Mouse (Mus musculus) adrenal gland, adult 2 months (tissue): ENCODE results near the gene Rpl38. TPM values are rescaled to one million over a fixed set of nuclear protein-coding genes. Genes with fewer than 3 reads are reported as not detected.
"Not testable (repeated sequence)": the region's sequence is repeated elsewhere in the genome, so short reads cannot be mapped to it uniquely, and the experiment has no call there.

Experiments
- DNase-seq: peaks from one replicate; pipeline ENCODE4 v3.0.0; 2021
- polyA plus RNA-seq: library from polyadenylated mRNA; depleted of rRNA; stranded (reverse); fragments of >200 nt; gene quantifications from 2 replicates; pipeline ENCODE4 v1.2.3, GENCODE M21; 2012
- total RNA-seq, 2 experiments: library from RNA; stranded (reverse); gene quantifications; 2 replicates each; pipeline ENCODE4 v1.2.3; 2021

The Rpl38 gene
- total and polyA plus RNA-seq, 3 experiments: 64.3 to 1,186 (median 1,183) TPM

GRCm38 (mm10) chr11:114656994-114657644 is 11.2 kb upstream of the Rpl38 start:
- DNase-seq: no peak

GRCm38 (mm10) chr11:114657737-114658136 is 10.6 kb upstream of the Rpl38 start:
- peak; percentile 62 for DNase-seq

DNA sequence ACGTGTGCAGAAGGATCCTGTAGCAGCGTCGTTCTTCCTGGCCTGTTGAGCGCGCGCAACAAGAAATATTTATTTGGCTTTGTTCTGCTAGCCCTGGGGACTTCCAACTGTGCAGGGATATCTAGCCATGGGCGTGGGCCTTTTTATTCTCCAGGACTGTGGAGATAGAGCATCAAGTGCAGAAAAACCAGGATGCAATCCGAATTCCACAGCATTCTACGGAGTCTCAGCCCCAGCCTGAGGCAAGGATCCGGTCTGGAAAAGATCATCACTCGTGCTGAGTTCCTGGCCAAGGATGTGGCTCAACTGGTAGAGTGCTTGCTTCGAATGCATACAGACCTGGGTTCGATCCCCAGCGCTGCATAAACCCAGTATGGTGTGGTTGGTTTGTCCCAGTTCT is 6.2 kb upstream of the Rpl38 start:
- no peak for DNase-seq

- peak; percentile 61 for DNase-seq
Measured at GRCm38 (mm10) chr11:114662746-114663362, 5.5 kb upstream of the Rpl38 start.

DNA sequence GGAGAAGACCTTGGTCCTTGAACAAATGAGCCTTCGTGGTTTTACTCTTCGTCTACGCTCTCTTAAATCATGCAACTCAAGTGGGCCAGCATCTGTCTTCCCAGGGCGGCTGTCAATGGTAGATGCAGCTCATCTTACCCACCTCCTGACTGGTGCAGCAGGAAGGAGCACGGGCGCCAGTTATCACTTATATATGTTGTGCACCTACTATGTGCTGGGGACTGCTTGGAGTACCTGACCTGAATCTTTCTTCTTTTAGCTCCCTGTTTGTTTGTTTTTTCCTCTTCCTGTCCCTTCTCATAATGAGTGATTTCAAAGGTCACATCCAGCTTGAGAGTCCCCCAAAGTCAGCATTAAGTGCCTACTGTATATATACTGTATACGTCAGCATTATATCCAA is 4.2 kb upstream of the Rpl38 start:
- no peak for DNase-seq

DNA sequence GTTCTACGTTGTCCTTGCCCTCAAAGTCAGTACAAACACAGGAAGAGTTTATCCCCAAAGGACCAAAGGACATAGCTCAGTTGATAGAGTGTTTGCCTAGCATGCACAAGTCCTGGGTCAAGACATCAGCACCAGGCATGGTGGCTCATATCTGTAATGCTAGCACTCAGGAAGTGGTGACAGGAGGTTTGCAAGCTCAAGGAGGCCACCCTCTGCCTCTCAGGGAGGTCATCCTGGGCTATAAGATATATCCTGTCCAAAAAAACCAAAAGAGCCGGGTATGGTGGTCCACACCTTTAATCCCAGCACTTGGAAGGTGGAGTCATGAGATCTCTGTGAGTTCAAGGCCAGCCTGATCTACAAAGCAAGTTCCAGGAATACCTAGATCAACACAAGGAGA is 2.9 kb upstream of the Rpl38 start:
- no peak for DNase-seq

DNA sequence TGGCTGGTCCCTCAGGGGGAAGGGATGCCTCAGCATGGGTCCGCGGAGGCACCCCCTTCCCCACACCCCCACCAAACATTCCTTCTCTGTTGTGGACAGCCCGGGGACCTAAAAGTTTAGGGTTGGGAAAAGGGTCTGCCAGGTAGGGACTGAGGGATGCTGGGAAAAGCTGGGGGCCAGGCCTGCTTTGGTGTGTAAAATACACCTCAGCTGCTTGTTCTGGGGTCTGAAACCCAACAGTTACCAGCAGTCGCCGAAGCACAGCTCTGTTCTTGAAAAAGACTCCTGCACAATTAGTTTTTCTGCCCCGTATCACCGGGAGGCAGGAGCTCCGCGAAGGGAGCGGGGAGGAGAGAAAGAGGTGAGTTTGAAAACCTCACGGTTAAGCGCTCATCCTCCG is 1.5 kb upstream of the Rpl38 start:
- DNase-seq: no peak

GRCm38 (mm10) chr11:114667236-114667931 is 940 bp upstream of the Rpl38 start:
- no peak for DNase-seq

DNA sequence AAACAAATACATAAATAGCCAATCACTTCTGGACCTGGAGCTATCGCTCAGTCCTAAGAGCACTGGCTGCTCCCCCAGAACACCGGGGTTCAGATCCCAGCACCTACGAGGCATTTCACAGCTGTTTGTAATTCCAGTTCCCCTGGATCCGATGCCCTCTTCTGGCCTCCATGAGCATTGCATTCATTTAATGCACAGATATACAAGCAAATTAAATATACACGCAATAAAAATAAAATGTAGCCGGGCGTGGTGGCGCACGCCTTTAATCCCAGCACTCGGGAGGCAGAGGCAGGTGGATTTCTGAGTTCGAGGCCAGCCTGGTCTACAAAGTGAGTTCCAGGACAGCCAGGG is 415 bp upstream of the Rpl38 start:
- DNase-seq: peak; percentile 30

GRCm38 (mm10) chr11:114668741-114669623 is 658 bp downstream of the Rpl38 start:
- DNase-seq: peak; percentile 87

- DNase-seq: peak; percentile 45
Measured at GRCm38 (mm10) chr11:114669651-114670168, 1.4 kb downstream of the Rpl38 start.

- DNase-seq: no peak
Measured at GRCm38 (mm10) chr11:114671147-114671546, 2.8 kb downstream of the Rpl38 start.

DNA sequence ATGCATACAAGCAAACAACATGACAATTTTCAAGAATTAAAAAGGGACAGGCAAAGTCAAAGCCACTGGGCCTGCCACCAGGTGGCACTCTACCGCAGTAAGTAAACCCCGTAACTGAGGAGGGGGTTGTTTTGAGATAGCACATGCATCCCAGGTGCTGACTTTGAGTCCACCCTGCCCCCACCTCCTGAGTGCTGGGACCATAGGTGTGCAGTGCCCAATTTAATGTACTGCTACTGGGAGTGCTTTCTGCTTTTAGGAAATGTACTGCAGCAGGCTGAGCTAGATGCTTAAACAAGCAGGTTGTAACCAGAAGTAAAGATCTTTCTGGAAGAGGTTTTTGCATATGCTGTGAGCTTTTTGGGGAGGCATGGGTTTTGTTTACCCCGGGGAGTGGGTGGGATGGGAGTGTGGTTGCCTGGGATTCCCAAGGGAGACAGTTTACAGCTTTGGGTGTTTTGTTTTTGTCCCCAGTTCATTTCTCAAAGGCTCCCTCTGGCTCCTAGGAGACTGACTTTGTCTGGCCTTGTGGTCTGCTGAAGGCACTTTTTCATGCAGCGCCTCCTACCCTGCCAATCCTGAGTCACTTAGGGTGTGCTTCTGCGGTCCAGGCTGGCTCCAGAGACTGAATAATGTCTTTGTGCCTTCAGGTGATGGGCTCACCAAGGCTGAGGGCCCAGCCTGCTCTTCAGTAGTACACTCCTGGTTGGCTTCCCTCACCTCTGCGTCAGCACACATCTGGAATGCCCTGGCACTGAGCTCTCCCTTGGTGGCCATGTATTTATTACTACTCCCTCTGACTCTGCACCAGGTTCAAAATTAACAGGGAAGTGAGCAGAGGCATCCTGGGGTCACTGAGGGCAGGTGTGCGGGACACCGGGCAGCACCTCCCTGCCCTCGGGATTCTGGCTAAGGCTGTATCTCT is 4.7 kb downstream of the Rpl38 start:
- DNase-seq: peak; percentile 69

GRCm38 (mm10) chr11:114673719-114674050 is 5.4 kb downstream of the Rpl38 start:
- DNase-seq: no peak

- peak; percentile 21 for DNase-seq
Measured at GRCm38 (mm10) chr11:114674180-114674579, 5.9 kb downstream of the Rpl38 start.

GRCm38 (mm10) chr11:114674796-114675195 is 6.5 kb downstream of the Rpl38 start:
- not testable (repeated sequence) for DNase-seq

DNA sequence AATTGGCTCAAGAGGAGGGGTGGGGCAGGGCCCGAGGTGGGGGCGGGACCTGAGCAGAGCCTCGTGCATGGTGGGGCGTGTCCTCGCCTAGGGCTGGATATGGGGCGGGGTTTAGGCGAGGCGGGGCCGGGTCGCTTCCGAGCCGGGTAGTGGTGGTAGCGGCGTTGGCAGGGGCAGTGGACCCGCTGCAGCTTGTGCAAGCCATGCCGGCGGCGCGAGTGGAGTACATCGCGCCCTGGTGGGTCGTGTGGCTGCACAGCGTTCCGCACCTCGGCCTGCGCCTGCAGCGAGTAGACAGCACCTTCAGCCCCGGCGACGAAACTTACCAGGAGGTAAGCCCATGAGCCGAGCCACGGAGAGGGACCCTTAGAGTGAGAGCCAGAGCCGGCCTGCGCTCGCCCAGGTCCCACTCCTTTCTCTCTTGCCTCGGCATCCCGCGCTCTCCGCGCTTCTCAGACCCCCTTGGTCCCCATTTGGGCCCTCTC is 7.1 kb downstream of the Rpl38 start, which contains the start of gene Ttyh2:
TSS of gene Ttyh2 (plus strand) at position 91 of the 485 bp plus-strand sequence.
- peak; percentile 96 for DNase-seq

GRCm38 (mm10) chr11:114675826-114676401 is 7.6 kb downstream of the Rpl38 start:
- peak; percentile 80 for DNase-seq

GRCm38 (mm10) chr11:114676431-114676830 is 8.1 kb downstream of the Rpl38 start:
- peak; percentile 82 for DNase-seq

GRCm38 (mm10) chr11:114676896-114677530 is 8.7 kb downstream of the Rpl38 start:
- no peak for DNase-seq
